Mouse (Mus musculus) liver, embryonic 14.5 days (tissue): ENCODE measurements around the gene Cmc2. TPM values are rescaled to one million over a fixed set of nuclear protein-coding genes. Genes with fewer than 3 reads are reported as not detected.

ENCODE experiments used
- ATAC-seq: fragments of 200-750 bp; cut with Nextera tagmentation; 2 replicates; pipeline ENCODE4 v1.8.0; 2017; ENCODE audit warnings: moderate number of reproducible peaks, mild to moderate bottlenecking, moderate library complexity; ENCODE audit not compliant: insufficient read depth
- DNase-seq, 3 experiments: peaks; one replicate each; pipeline ENCODE4 v3.0.0-alpha.2; 2012 to 2013; ENCODE audit warnings: low read depth in 3 of 3, low spot score in 3 of 3
- H3K27ac ChIP-seq: fragments of 300-500 bp; sonication (generic); 2 replicates; pipeline ENCODE4 v1.5.1; 2014; ENCODE audit warnings: moderate library complexity, mild to moderate bottlenecking, control low read depth, inconsistent platforms
- H3K27me3 ChIP-seq: fragments of 300-500 bp; sonication (generic); 2 replicates; pipeline ENCODE4 v1.6.1; 2014; ENCODE audit warnings: mild to moderate bottlenecking, low read length, moderate library complexity; ENCODE audit not compliant: control insufficient read depth, insufficient read depth
- H3K36me3 ChIP-seq: fragments of 300-500 bp; sonication (generic); replicated peaks from 2 replicates; pipeline ENCODE4 v1.6.1; 2014; ENCODE audit warnings: low read depth; ENCODE audit not compliant: control insufficient read depth, insufficient read depth
- H3K4me1 ChIP-seq, 2 experiments: fragments of 200-500 bp in 1 of 2; fragments of 300-500 bp in 1 of 2; sonication (generic) in 1 of 2; replicated peaks; 2 replicates each; pipeline ENCODE4 v1.6.1; 2012 to 2014; ENCODE audit warnings: antibody characterized with exemption in 1 of 2, inconsistent platforms in 1 of 2, low read length in 1 of 2; ENCODE audit not compliant: control insufficient read depth in 2 of 2, insufficient read depth in 2 of 2
- H3K4me2 ChIP-seq: fragments of 300-500 bp; sonication (generic); 2 replicates; pipeline ENCODE4 v1.6.1; 2014; ENCODE audit warnings: low read depth, mild to moderate bottlenecking, control low read depth, moderate library complexity
- H3K4me3 ChIP-seq, 2 experiments: fragments of 200-500 bp in 1 of 2; fragments of 300-500 bp in 1 of 2; sonication (generic) in 1 of 2; 2 replicates each; pipeline ENCODE4 v1.5.1; 2012 to 2014; ENCODE audit warnings: low read depth in 2 of 2, low read length in 2 of 2, mild to moderate bottlenecking in 2 of 2, control low read depth in 1 of 2, inconsistent platforms in 1 of 2, moderate library complexity in 1 of 2; ENCODE audit not compliant: insufficient read depth in 1 of 2
- H3K9ac ChIP-seq: fragments of 300-500 bp; sonication (generic); replicated peaks from 2 replicates; pipeline ENCODE4 v1.6.1; 2014; ENCODE audit warnings: mild to moderate bottlenecking, control low read depth, moderate library complexity
- H3K9me3 ChIP-seq: fragments of 300-500 bp; sonication (generic); 2 replicates; pipeline ENCODE4 v1.6.1; 2016; ENCODE audit warnings: low read length, mixed read lengths; ENCODE audit not compliant: control insufficient read depth
- CTCF ChIP-seq: IDR thresholded peaks from 2 replicates; pipeline ENCODE4 v1.5.1; 2016; ENCODE audit warnings: antibody characterized with exemption, low read depth, control low read depth
- EP300 ChIP-seq: IDR thresholded peaks from 2 replicates; pipeline ENCODE4 v1.6.1; 2016; ENCODE audit warnings: antibody characterized with exemption, low read depth
- WGBS: fragments of 180-500 bp; shearing (Covaris S2); extraction: QIAGEN DNeasy Blood & Tissue Kit; methylation state at CpG from one replicate; pipeline ENCODE4 v1.1.7; 2014; ENCODE audit not compliant: insufficient replicate concordance; 5-methylcytosine and 5-hydroxymethylcytosine counted together
- polyA plus RNA-seq, 2 experiments: library from polyadenylated mRNA; depleted of rRNA in 1 of 2; stranded (reverse) in 1 of 2; unstranded in 1 of 2; fragments of >200 nt; fragmentation: Nextera tagmentation in 1 of 2; extraction: Ambion mirVana in 1 of 2; gene quantifications; 2 replicates each; pipeline versions ENCODE4 v1.2.1 to v1.2.3; 2012 to 2014

Gene Cmc2
- polyA plus RNA-seq, 2 experiments: 20.6 to 87.6 TPM

DNA sequence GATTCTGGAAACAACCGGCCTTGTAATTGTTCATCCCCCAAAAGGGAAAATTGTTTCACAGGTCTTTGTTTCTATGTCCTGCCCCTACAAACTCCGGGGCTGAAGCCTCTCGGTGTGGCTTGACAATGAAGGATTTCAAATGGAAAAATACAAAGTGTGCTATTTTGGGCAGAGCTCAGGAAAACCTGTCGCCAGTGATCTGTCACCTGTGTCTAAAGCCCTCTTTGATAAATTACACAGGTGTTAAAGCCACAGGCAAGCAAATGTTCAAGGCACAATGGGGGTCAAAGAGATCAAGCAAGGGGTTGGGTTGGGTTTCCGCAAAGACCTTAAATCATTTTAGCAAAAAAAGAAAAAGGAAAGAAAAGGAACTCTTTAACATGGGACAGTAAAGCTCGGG, 78.6 kb downstream of the Cmc2 start:
- no peaks in the 10 kb centered on the region for H3K27me3 ChIP-seq
- DNase-seq (no peak), ATAC-seq (no peak)
- no peaks in the 10 kb centered on the region for H3K36me3 ChIP-seq
- H3K4me1 ChIP-seq: no peaks in the 10 kb centered on the region
- no peak overlapping the region for H3K27ac ChIP-seq
- 66% methylated on average over 6 of the region's 6 CpGs for WGBS
- no peaks in the 10 kb centered on the region for H3K9me3 ChIP-seq
- TF ChIP-seq EP300 (no peak), CTCF (no peak)
- no peak overlapping the region for H3K4me2 ChIP-seq
- no peak overlapping the region for H3K4me3 ChIP-seq
- H3K9ac ChIP-seq: no peak overlapping the region

Other genes starting within 250 kb of the Cmc2 start
- gene Cdyl2, start 188.5 kb downstream of the Cmc2 start, polyA plus RNA-seq (2012; rRNA removed): 0.55 and 0.77 TPM in 2 replicates
- 1.5 and 2.2 TPM in 2 replicates for gene Cdyl2, start 188.5 kb downstream of the Cmc2 start, polyA plus RNA-seq (2014; fragmentation: Nextera tagmentation; extraction: Ambion mirVana)
- 19.4 and 21.3 TPM in 2 replicates for gene Cenpn, start 275 bp upstream of the Cmc2 start, polyA plus RNA-seq (2012; rRNA removed)
- 27.4 and 28.9 TPM in 2 replicates for gene Cenpn, start 275 bp upstream of the Cmc2 start, polyA plus RNA-seq (2014; fragmentation: Nextera tagmentation; extraction: Ambion mirVana)
- 2.8 and 3.3 TPM in 2 replicates for gene Atmin, start 21.9 kb upstream of the Cmc2 start, polyA plus RNA-seq (2012; rRNA removed)
- gene Atmin, start 21.9 kb upstream of the Cmc2 start, polyA plus RNA-seq (2014; fragmentation: Nextera tagmentation; extraction: Ambion mirVana): 3.3 and 4.9 TPM in 2 replicates
- gene 1700030J22Rik, start 57.5 kb upstream of the Cmc2 start, polyA plus RNA-seq (2012; rRNA removed): 0.25 and 0.29 TPM in 2 replicates
- gene 1700030J22Rik, start 57.5 kb upstream of the Cmc2 start, polyA plus RNA-seq (2014; fragmentation: Nextera tagmentation; extraction: Ambion mirVana): 0.18 and 0.20 TPM in 2 replicates
- 24.8 and 38.8 TPM in 2 replicates for gene Gcsh, start 72.1 kb upstream of the Cmc2 start, polyA plus RNA-seq (2012; rRNA removed)
- 81.3 and 84.0 TPM in 2 replicates for gene Gcsh, start 72.1 kb upstream of the Cmc2 start, polyA plus RNA-seq (2014; fragmentation: Nextera tagmentation; extraction: Ambion mirVana)
- not detected in 2 replicates for gene Pkd1l2, start 161.0 kb upstream of the Cmc2 start, polyA plus RNA-seq (2012; rRNA removed)
- not detected in 2 replicates for gene Pkd1l2, start 161.0 kb upstream of the Cmc2 start, polyA plus RNA-seq (2014; fragmentation: Nextera tagmentation; extraction: Ambion mirVana)
- 4.3 and 5.2 TPM in 2 replicates for gene Bco1, start 174.4 kb upstream of the Cmc2 start, polyA plus RNA-seq (2012; rRNA removed)
- gene Bco1, start 174.4 kb upstream of the Cmc2 start, polyA plus RNA-seq (2014; fragmentation: Nextera tagmentation; extraction: Ambion mirVana): 3.2 and 4.3 TPM in 2 replicates
- 1.4 and 1.6 TPM in 2 replicates for gene Gan, start 236.7 kb upstream of the Cmc2 start, polyA plus RNA-seq (2012; rRNA removed)
- 0.62 and 0.77 TPM in 2 replicates for gene Gan, start 236.7 kb upstream of the Cmc2 start, polyA plus RNA-seq (2014; fragmentation: Nextera tagmentation; extraction: Ambion mirVana)